Comparison of ENCODE assay signal across 8 mouse cellular contexts in genomic region chr3:104638932-104639748, GRCm38 (mm10). TPM values are rescaled to one million over a fixed set of nuclear protein-coding genes. Genes with fewer than 3 reads are reported as not detected.
DNase-seq lines count a peak whose midpoint lies in the region; ATAC-seq and TF ChIP-seq lines count a peak whose summit lies in the region.

No protein-coding gene starts in this region.

- peak overlapping the region; percentile 75 for H3K4me3 ChIP-seq in bone marrow, adult 2 months (replicated peaks; ENCODE audit: control insufficient read depth, low read depth, low read length)
- peak overlapping the region; percentile 97 for H3K4me3 ChIP-seq in heart, embryonic 11.5 days (ENCODE audit: low read depth, low read length)
- peak overlapping the region; percentile 89 for H3K4me3 ChIP-seq in kidney, embryonic 15.5 days (replicated peaks)
- H3K4me3 ChIP-seq in liver, embryonic 11.5 days (ENCODE audit: low read depth, low read length): peak overlapping the region; percentile 97
- H3K4me3 ChIP-seq in stomach, embryonic 15.5 days (replicated peaks): peak overlapping the region; percentile 76

- H3K9me3 ChIP-seq in heart, embryonic 11.5 days (replicated peaks; ENCODE audit: control insufficient read depth, low read length): no peaks in the 10 kb centered on the region
- H3K9me3 ChIP-seq in kidney, embryonic 15.5 days (replicated peaks): no peaks in the 10 kb centered on the region
- H3K9me3 ChIP-seq in liver, embryonic 11.5 days (ENCODE audit: control insufficient read depth, low read length): no peaks in the 10 kb centered on the region
- H3K9me3 ChIP-seq in stomach, embryonic 15.5 days: no peaks in the 10 kb centered on the region

- H3K4me2 ChIP-seq in heart, embryonic 11.5 days: peak overlapping the region; percentile 89
- peak overlapping the region; percentile 98 for H3K4me2 ChIP-seq in kidney, embryonic 15.5 days
- peak overlapping the region; percentile 87 for H3K4me2 ChIP-seq in liver, embryonic 11.5 days
- peak overlapping the region; percentile 96 for H3K4me2 ChIP-seq in stomach, embryonic 15.5 days

- peak overlapping the region; percentile 98 for H3K9ac ChIP-seq in heart, embryonic 11.5 days (ENCODE audit: low read depth, low read length)
- peak overlapping the region; percentile 83 for H3K9ac ChIP-seq in kidney, embryonic 15.5 days
- peak overlapping the region; percentile 99 for H3K9ac ChIP-seq in liver, embryonic 11.5 days (ENCODE audit: low read depth, low read length)
- peak overlapping the region; percentile 78 for H3K9ac ChIP-seq in stomach, embryonic 15.5 days

- peak overlapping the region; percentile 95 for H3K27ac ChIP-seq in bone marrow, adult 2 months (ENCODE audit: control insufficient read depth, insufficient read depth, low read depth, low read length, poor library complexity)
- H3K27ac ChIP-seq in heart, embryonic 11.5 days (ENCODE audit: low read depth, low read length): peak overlapping the region; percentile 94
- H3K27ac ChIP-seq in kidney, embryonic 15.5 days: peak overlapping the region; percentile 77
- peak overlapping the region; percentile 90 for H3K27ac ChIP-seq in liver, embryonic 11.5 days (ENCODE audit: low read depth, low read length)
- peak overlapping the region; percentile 32 for H3K27ac ChIP-seq in stomach, embryonic 15.5 days

- no peaks in the 10 kb centered on the region for H3K36me3 ChIP-seq in heart, embryonic 11.5 days (ENCODE audit: control insufficient read depth, insufficient read depth, low read length)
- H3K36me3 ChIP-seq in kidney, embryonic 15.5 days: no peaks in the 10 kb centered on the region
- H3K36me3 ChIP-seq in liver, embryonic 11.5 days (ENCODE audit: control insufficient read depth, insufficient read depth, low read length): no peaks in the 10 kb centered on the region
- H3K36me3 ChIP-seq in stomach, embryonic 15.5 days: no peaks in the 10 kb centered on the region

- under 1% methylated on average over 58 of the region's 58 CpGs for WGBS in bone marrow, adult 2 months
- WGBS in heart, embryonic 11.5 days (ENCODE audit: insufficient replicate concordance): under 1% methylated on average over 56 of the region's 58 CpGs
- WGBS in kidney, embryonic 15.5 days: under 1% methylated on average over 56 of the region's 58 CpGs
- WGBS in liver, embryonic 11.5 days: under 1% methylated on average over 58 of the region's 58 CpGs
- under 1% methylated on average over 58 of the region's 58 CpGs for WGBS in stomach, embryonic 15.5 days

- peak; percentile 42 for ATAC-seq in CD4-positive, CD25-positive, alpha-beta regulatory T cell, adult 4 months
- ATAC-seq in erythroblast, adult 5-6 weeks (replicated peaks; ENCODE audit: low FRiP score, poor library complexity, severe bottlenecking): peak; percentile 72
- peak; percentile 78 for ATAC-seq in heart, embryonic 11.5 days (replicated peaks; ENCODE audit: insufficient number of reproducible peaks, low FRiP score, low TSS enrichment)
- peak; percentile 82 for ATAC-seq in kidney, embryonic 15.5 days (replicated peaks; ENCODE audit: low FRiP score)
- ATAC-seq in liver, embryonic 11.5 days (replicated peaks; ENCODE audit: low FRiP score): peak; percentile 78
- peak; percentile 28; the same call in 1 of the 2 replicates for ATAC-seq in monocyte, adult 5-6 weeks (replicated peaks; ENCODE audit: insufficient number of reproducible peaks, low FRiP score, low TSS enrichment, poor library complexity, severe bottlenecking)
- peak; percentile 79 for ATAC-seq in stomach, embryonic 15.5 days (ENCODE audit: insufficient read depth, low FRiP score, low read depth)

- no peak for TF ChIP-seq CTCF in bone marrow, adult 2 months (IDR thresholded peaks at IDR 0.05; ENCODE audit: control insufficient read depth, insufficient read depth, low read length)

- peak; percentile 76 for DNase-seq in liver, embryonic 11.5 days (ENCODE audit: low spot score)

- no peaks in the 10 kb centered on the region for H3K27me3 ChIP-seq in heart, embryonic 11.5 days (ENCODE audit: control insufficient read depth, insufficient read depth, low read length)
- H3K27me3 ChIP-seq in kidney, embryonic 15.5 days: no peaks in the 10 kb centered on the region
- no peaks in the 10 kb centered on the region for H3K27me3 ChIP-seq in liver, embryonic 11.5 days (replicated peaks; ENCODE audit: control insufficient read depth, insufficient read depth, low read length)
- H3K27me3 ChIP-seq in stomach, embryonic 15.5 days (replicated peaks): no peaks in the 10 kb centered on the region

- TF ChIP-seq POLR2A in bone marrow, adult 2 months (IDR thresholded peaks at IDR 0.05; ENCODE audit: borderline replicate concordance, control insufficient read depth, low read depth, low read length): no peak; the same call in 1 of the 2 replicates

- H3K4me1 ChIP-seq in bone marrow, adult 2 months (ENCODE audit: control insufficient read depth, insufficient read depth, low read length): no peaks in the 10 kb centered on the region; the same call in 1 of the 2 replicates
- peaks cover 7% of the 10 kb centered on the region for H3K4me1 ChIP-seq in heart, embryonic 11.5 days (ENCODE audit: control insufficient read depth, insufficient read depth, low read length)
- H3K4me1 ChIP-seq in kidney, embryonic 15.5 days: peaks cover 18% of the 10 kb centered on the region
- H3K4me1 ChIP-seq in liver, embryonic 11.5 days (replicated peaks; ENCODE audit: control insufficient read depth, insufficient read depth, low read length): peaks cover 33% of the 10 kb centered on the region
- 0 out of 2 replicates have a peak, but pooled peaks cover 3% of the 10 kb centered on the region for H3K4me1 ChIP-seq in stomach, embryonic 15.5 days

RNA-seq across cellular contexts. Expression of gene Slc16a1, which starts 0.7 kb away (rescaled TPM):
- 1 to 10 TPM; 6.0 to 6.6 TPM for polyA plus RNA-seq in CD4-positive, CD25-positive, alpha-beta regulatory T cell, adult 4 months (2017; shearing (Covaris generic))
- polyA plus RNA-seq in bone marrow, adult 2 months (2011; ENCODE audit: insufficient read depth, insufficient read length, low replicate concordance, missing spikeins): 41.6 and 73.1 TPM in 2 replicates
- 342 and 346 TPM in 2 replicates for total RNA-seq in erythroblast, adult 5-6 weeks (2015; ENCODE audit: low replicate concordance)
- 603 and 703 TPM in 2 replicates for total RNA-seq in erythroblast, adult 5-6 weeks (2017; ENCODE audit: low replicate concordance)
- polyA plus RNA-seq in heart, embryonic 11.5 days (2014; fragmentation: Nextera tagmentation; extraction: Ambion mirVana): 76.4 and 84.3 TPM in 2 replicates
- polyA plus RNA-seq in kidney, embryonic 15.5 days (2015; fragmentation: Nextera tagmentation; extraction: Ambion mirVana): 47.9 and 48.5 TPM in 2 replicates
- 92.2 and 109 TPM in 2 replicates for polyA plus RNA-seq in liver, embryonic 11.5 days (2014; fragmentation: Nextera tagmentation; extraction: Ambion mirVana)
- 4.8 to 7.0 TPM (median 6.2 TPM) in 3 replicates for total RNA-seq in monocyte, adult 5-6 weeks (2017)
- polyA plus RNA-seq in stomach, embryonic 15.5 days (2015; fragmentation: Nextera tagmentation; extraction: Ambion mirVana): 33.7 and 35.6 TPM in 2 replicates

Comparison
In these comparisons a context has a peak if more than half of its experiments do, and no peak if none do; other contexts are left out.
1. Peak in every context shown above with its lines: DNase-seq, ATAC-seq, H3K4me3 ChIP-seq and H3K27ac ChIP-seq.
2. ATAC-seq: peak in every context shown above with its lines; median percentile 82 in kidney, embryonic 15.5 days; 79 in stomach, embryonic 15.5 days; 78 in heart, embryonic 11.5 days; 78 in liver, embryonic 11.5 days; 72 in erythroblast, adult 5-6 weeks; 42 in CD4-positive, CD25-positive, alpha-beta regulatory T cell, adult 4 months; 28 in monocyte, adult 5-6 weeks.
3. H3K27ac ChIP-seq: peak in every context shown above with its lines; median percentile 95 in bone marrow, adult 2 months; 94 in heart, embryonic 11.5 days; 90 in liver, embryonic 11.5 days; 77 in kidney, embryonic 15.5 days; 32 in stomach, embryonic 15.5 days.